Mouse (Mus musculus) intestine, embryonic 15.5 days (tissue): ENCODE results near the gene Sh3pxd2a. TPM values are rescaled to one million over a fixed set of nuclear protein-coding genes. Genes with fewer than 3 reads are reported as not detected.

Source experiments
- ATAC-seq: fragments of 200-750 bp; cut with Nextera tagmentation; 2 replicates; pipeline ENCODE4 v1.8.0; 2017; ENCODE audit warnings: moderate TSS enrichment, moderate library complexity
- H3K27ac ChIP-seq: fragments of 300-500 bp; sonication (generic); 2 replicates; pipeline ENCODE4 v1.5.1; 2015; ENCODE audit warnings: mild to moderate bottlenecking, inconsistent platforms
- H3K27me3 ChIP-seq: fragments of 300-500 bp; sonication (generic); replicated peaks from 2 replicates; pipeline ENCODE4 v1.6.1; 2015; ENCODE audit warnings: inconsistent platforms
- H3K36me3 ChIP-seq: fragments of 300-500 bp; sonication (generic); 2 replicates; pipeline ENCODE4 v1.6.1; 2015; ENCODE audit warnings: inconsistent platforms
- H3K4me1 ChIP-seq: fragments of 300-500 bp; sonication (generic); replicated peaks from 2 replicates; pipeline ENCODE4 v1.6.1; 2015; ENCODE audit warnings: inconsistent platforms
- H3K4me2 ChIP-seq: fragments of 300-500 bp; sonication (generic); replicated peaks from 2 replicates; pipeline ENCODE4 v1.6.1; 2015; ENCODE audit warnings: mild to moderate bottlenecking, inconsistent platforms
- H3K4me3 ChIP-seq: fragments of 300-500 bp; sonication (generic); replicated peaks from 2 replicates; pipeline ENCODE4 v1.5.1; 2015; ENCODE audit warnings: inconsistent platforms
- H3K9ac ChIP-seq: fragments of 300-500 bp; sonication (generic); 2 replicates; pipeline ENCODE4 v1.6.1; 2015; ENCODE audit warnings: inconsistent platforms
- H3K9me3 ChIP-seq: fragments of 300-500 bp; sonication (generic); 2 replicates; pipeline ENCODE4 v1.6.1; 2016; ENCODE audit warnings: inconsistent platforms
- WGBS: fragments of 180-500 bp; shearing (Covaris S2); methylation state at CpG from one replicate; pipeline ENCODE4 v1.1.7; 2015; 5-methylcytosine and 5-hydroxymethylcytosine counted together
- polyA plus RNA-seq: library from polyadenylated mRNA; unstranded; fragments of >200 nt; fragmentation: Nextera tagmentation; extraction: Ambion mirVana; gene quantifications from 2 replicates; pipeline ENCODE4 v1.2.1, GENCODE M21; 2015

Sh3pxd2a gene
- polyA plus RNA-seq, 1 experiment from 2014 or later = 5.0 TPM

DNA sequence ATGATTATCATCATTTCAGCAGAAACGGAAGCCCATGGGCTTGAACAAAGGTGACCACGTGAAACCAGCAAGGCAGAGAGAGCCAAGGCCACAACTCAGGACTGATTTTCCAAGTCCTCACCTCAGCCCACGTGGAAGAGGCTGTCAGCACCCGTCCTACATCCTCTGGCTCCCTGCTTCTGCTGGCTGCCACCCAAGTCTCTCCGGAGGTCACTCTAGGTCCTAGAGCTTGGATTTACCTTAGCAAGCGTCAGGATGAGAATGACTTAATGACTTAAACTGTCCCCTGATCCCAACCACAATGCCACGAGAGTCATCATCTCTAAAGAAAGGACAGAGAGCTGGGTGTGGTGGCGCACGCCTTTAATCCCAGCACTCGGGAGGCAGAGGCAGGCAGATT, 11.5 kb downstream of the Sh3pxd2a start:
- H3K27ac ChIP-seq = no peak overlapping the region
- no peaks in the 10 kb centered on the region for H3K9me3 ChIP-seq
- WGBS = 79% methylated on average over 10 of the region's 10 CpGs
- no peaks in the 10 kb centered on the region for H3K27me3 ChIP-seq
- peaks cover 62% of the 10 kb centered on the region for H3K4me1 ChIP-seq
- no peaks in the 10 kb centered on the region for H3K36me3 ChIP-seq
- H3K4me2 ChIP-seq = no peak overlapping the region
- no peak overlapping the region for H3K4me3 ChIP-seq
- H3K9ac ChIP-seq = no peak overlapping the region
- no peak for ATAC-seq

DNA sequence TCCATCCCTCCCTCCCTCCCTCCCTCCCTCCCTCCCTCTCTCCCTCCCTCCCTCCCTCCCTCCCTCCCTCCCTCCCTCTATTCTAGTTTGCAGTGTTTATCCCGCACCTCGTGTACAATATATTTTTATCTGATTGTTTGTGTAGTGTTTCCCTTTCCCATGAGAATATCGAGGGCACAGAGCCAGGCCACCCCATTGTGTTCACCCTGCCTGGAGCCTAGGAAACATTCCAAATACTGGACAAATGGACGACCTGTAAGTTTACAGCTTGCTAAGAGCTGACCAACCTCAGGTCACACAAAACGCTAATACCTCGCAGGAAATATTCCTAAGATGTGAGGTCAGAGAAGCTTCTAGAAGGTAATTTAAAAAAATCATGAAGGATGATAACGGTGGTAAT, 12.0 kb downstream of the Sh3pxd2a start:
- H3K4me1 ChIP-seq = peaks cover 61% of the 10 kb centered on the region
- 52% methylated on average over 7 of the region's 7 CpGs for WGBS
- H3K36me3 ChIP-seq = no peaks in the 10 kb centered on the region
- H3K9me3 ChIP-seq = no peaks in the 10 kb centered on the region
- no peak overlapping the region for H3K27ac ChIP-seq
- H3K4me2 ChIP-seq = no peak overlapping the region
- no peak for ATAC-seq
- H3K27me3 ChIP-seq = no peaks in the 10 kb centered on the region
- H3K9ac ChIP-seq = no peak overlapping the region
- H3K4me3 ChIP-seq = no peak overlapping the region

DNA sequence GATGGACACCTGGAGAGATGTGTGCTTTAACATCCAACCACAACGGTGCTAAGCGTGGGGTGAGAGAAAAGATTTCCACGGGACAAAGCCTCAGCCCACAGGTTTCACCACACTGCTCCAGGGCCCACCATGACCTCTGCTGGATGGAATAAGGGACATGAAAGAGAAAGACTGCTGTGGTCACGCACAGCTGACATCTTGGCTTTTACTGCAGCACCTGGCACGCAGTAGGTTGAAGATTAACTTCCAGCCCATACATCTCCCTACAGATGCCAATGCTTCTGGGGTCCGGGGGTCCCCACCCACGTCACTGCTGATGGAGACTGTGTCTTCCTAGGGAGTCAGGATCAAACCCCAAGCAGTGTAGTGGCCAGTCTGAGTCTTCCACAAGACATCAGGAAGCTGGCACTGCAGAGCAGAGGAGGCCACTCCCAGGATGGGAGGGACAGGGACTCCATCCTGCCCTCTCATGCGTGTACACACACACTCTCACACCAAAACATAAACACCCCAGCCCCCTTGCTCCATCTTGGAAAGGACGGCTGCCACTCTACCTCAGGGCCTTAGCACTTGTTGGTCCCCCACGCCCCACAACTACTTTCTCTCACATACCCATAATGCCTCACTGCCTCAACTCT, 12.6 kb downstream of the Sh3pxd2a start:
- Histone ChIP-seq H3K27me3 (no peaks in the 10 kb centered on the region), H3K9me3 (no peaks in the 10 kb centered on the region), H3K4me2 (no peak overlapping the region), H3K36me3 (no peaks in the 10 kb centered on the region), H3K4me1 (peaks cover 63% of the 10 kb centered on the region), H3K27ac (no peak overlapping the region), H3K9ac (no peak overlapping the region), H3K4me3 (no peak overlapping the region)
- ATAC-seq = no peak
- 68% methylated on average over 10 of the region's 10 CpGs for WGBS

DNA sequence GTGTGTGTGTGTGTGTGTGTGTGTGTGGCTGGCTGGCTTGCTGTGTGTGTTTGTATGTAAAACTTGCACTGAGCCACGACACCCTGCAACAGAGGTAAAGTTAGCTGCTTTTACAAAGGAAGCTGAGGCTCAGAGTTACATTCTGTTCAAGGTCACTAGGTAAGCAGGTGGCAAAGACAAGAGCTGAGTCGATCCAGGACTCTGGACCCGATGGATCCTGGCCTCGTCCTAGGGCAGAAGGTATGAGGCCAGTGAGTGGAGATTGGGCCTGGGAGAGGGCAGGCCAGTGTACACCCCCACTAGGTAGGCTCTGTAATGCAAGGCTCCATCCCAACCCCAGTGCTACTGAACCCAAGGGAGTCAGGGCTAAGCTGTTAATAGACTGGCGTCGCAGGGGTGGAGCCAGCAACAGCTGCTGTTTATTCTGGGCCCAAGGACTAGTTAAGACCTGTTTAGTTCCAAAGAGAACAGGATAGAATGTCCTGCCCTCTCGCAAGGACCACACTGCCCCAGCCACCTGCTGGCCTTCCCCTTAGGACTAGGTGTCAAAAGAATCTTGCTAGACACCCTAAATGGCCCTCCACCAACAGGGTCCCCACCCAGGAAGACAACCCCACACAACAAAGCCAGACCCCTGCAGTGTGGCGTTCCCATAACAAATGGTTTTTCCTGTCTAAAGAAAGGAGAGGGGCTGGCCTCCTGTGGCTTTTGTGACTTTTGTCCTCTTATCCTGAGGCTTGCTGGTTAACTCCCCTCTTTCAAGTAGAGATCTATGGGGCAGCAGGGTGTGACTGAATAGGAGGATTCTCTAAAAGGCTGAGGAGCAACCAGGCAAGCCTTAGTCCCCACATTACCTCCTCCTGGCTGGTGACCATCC, 13.7 kb downstream of the Sh3pxd2a start:
- Histone ChIP-seq H3K4me3 (no peak overlapping the region), H3K9ac (no peak overlapping the region), H3K36me3 (no peaks in the 10 kb centered on the region), H3K9me3 (no peaks in the 10 kb centered on the region), H3K4me2 (0 out of 2 replicates have a peak overlapping the region, but pooled peaks have one; percentile 12), H3K27me3 (no peaks in the 10 kb centered on the region), H3K4me1 (peaks cover 70% of the 10 kb centered on the region), H3K27ac (peak overlapping the region; percentile 55)
- ATAC-seq = peak; percentile 50
- WGBS = 31% methylated on average over 8 of the region's 8 CpGs

DNA sequence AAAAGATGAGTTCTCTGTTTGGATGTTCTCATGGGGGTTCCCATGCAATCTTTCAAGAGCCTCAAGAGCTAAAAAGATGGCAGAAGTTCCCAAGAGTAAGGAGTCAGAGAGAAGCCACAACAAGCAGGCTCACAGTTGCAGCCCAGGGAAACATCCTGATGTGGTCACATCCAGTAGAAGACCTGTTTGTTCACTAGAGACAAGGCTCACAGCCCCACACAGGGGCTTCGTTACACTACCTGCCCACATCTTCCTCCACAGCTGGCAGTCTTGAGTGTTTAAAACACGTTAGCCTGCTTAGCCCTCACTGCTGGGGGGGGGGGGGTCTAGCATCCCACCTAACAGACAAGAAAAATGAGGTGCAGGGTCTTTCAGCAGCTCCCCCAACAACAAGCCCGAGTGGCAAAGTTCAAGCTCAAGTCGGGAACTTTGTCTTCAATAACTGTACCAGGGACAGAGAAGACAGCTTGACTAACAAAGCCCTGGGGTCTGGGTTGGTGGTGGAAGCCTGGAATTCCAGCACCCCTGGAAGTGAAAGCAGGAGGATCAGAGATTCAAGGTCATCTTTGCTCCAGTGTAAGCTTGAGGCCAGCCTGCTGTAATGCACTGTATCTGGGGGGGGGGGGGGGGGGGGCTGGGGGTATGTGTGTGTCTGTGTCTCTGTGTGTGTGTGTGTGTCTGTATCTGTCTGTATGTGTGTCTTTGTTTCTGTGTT, 14.5 kb downstream of the Sh3pxd2a start:
- no peaks in the 10 kb centered on the region for H3K36me3 ChIP-seq
- H3K27me3 ChIP-seq = no peaks in the 10 kb centered on the region
- peaks cover 64% of the 10 kb centered on the region for H3K4me1 ChIP-seq
- H3K9ac ChIP-seq = no peak overlapping the region
- ATAC-seq = no peak
- H3K27ac ChIP-seq = no peak overlapping the region
- WGBS = 51% methylated on average over 4 of the region's 4 CpGs
- H3K4me3 ChIP-seq = no peak overlapping the region
- H3K4me2 ChIP-seq = no peak overlapping the region
- no peaks in the 10 kb centered on the region for H3K9me3 ChIP-seq

DNA sequence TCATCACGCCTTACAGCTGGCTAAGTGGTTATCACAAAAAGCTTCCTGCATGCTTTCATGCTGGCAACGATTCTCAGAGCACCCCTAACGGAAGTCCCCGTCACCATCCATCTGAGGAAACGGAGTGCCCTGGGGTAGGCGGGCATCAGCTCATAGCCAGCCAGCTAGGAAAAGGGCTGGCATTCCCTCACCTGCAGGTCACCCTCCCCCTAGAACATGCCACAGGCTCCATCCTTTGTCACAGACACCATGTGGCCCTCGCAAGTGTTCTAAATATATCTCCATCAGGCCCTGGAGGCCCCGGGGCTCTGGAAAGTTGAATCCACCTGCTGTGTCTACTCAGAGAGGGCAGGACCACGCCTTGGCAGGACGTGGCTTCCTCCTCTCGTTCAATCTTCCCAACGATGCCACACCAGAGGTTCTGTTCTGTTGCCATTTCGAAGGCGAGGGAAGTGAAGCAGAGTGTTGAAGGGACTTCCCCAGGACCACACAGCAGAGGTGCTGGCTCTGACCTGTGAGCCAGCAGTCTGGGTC, 15.5 kb downstream of the Sh3pxd2a start:
- H3K27me3 ChIP-seq = no peaks in the 10 kb centered on the region
- no peaks in the 10 kb centered on the region for H3K36me3 ChIP-seq
- H3K27ac ChIP-seq = no peak overlapping the region
- H3K9ac ChIP-seq = no peak overlapping the region
- no peak overlapping the region for H3K4me3 ChIP-seq
- 65% methylated on average over 14 of the region's 14 CpGs for WGBS
- no peak for ATAC-seq
- no peaks in the 10 kb centered on the region for H3K9me3 ChIP-seq
- H3K4me1 ChIP-seq = peaks cover 64% of the 10 kb centered on the region
- no peak overlapping the region for H3K4me2 ChIP-seq

DNA sequence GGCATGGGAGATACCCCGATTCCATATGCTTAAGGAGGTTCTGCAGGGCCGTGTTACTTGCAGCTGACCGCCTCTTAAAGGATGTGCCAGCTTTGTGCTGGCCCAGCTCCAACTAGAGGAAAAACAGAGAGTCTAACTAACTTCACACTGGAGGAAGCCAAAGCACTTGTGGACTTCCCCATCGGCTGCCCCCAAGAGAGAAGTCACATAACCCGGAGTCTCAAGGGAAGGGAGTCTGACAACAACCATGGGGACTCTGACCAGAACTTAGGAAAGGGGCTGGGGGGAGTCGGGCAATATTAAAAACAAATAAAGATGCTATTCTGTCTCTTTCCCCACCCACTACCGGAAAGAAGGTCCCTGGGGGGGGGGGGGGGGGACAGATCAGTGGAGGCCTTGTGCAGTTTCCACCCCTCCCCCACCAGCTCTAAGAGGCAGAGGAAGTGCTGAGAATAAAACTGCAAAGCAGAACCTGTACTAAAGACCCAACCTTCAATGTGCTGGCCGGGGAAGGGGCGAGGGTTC, 17.3 kb downstream of the Sh3pxd2a start:
- Histone ChIP-seq H3K9me3 (no peaks in the 10 kb centered on the region), H3K27ac (peak overlapping the region; percentile 52; the same call in 1 of the 2 replicates), H3K27me3 (no peaks in the 10 kb centered on the region), H3K4me1 (peaks cover 80% of the 10 kb centered on the region), H3K9ac (no peak overlapping the region), H3K36me3 (no peaks in the 10 kb centered on the region), H3K4me2 (peak overlapping the region; percentile 18; the same call in 1 of the 2 replicates), H3K4me3 (no peak overlapping the region)
- WGBS = 29% methylated on average over 9 of the region's 9 CpGs
- ATAC-seq = 0 out of 2 replicates have a peak, but pooled peaks have one; percentile 11

DNA sequence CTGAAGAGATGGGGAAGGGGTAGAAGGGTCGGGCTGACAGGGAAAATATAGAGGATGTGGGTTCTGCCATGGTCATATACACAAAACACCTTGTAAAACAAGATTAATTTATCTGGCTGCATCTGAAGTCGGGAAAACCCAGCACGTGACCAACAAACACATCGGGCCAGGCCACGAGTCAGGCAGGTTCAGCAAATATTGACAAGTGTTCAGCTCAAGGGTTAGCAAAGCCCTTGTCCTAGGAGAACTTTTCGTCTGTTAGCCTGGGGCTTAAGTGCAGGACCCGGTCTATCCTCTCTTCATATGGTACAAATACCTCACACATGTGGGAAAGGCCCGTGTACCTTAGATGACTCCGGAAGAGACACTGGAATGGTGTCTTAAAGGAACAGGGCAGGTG, 18.1 kb downstream of the Sh3pxd2a start:
- no peaks in the 10 kb centered on the region for H3K9me3 ChIP-seq
- no peaks in the 10 kb centered on the region for H3K36me3 ChIP-seq
- H3K4me1 ChIP-seq = peaks cover 82% of the 10 kb centered on the region
- H3K27me3 ChIP-seq = no peaks in the 10 kb centered on the region
- no peak overlapping the region for H3K4me3 ChIP-seq
- WGBS = 39% methylated on average over 9 of the region's 9 CpGs
- ATAC-seq = 0 out of 2 replicates have a peak, but pooled peaks have one; percentile 4
- H3K27ac ChIP-seq = peak overlapping the region; percentile 52
- H3K4me2 ChIP-seq = peak overlapping the region; percentile 18; the same call in 1 of the 2 replicates
- no peak overlapping the region for H3K9ac ChIP-seq

DNA sequence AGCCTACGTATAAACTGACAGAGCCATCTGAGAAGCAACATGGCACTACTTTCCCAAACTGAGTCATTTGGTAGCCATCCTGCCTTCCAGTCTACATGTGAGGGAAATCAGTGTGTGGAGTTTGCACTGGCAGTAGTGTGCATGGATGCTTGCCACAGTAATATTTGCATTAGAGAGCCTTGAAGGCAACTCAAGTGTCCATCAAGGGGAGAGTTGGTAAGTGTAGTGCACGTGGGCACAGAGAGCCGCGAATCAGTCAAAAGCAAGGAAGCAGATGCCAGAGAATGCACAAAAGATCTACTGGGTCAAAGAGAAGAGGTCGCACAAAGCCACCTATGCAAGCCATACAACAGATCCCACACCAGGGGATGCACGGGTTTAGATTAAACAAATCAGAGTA, 18.5 kb downstream of the Sh3pxd2a start:
- H3K9me3 ChIP-seq = no peaks in the 10 kb centered on the region
- H3K27me3 ChIP-seq = no peaks in the 10 kb centered on the region
- 0 out of 2 replicates have a peak overlapping the region, but pooled peaks have one; percentile 18 for H3K4me2 ChIP-seq
- WGBS = 65% methylated on average over 6 of the region's 6 CpGs
- H3K36me3 ChIP-seq = no peaks in the 10 kb centered on the region
- H3K9ac ChIP-seq = no peak overlapping the region
- no peak overlapping the region for H3K27ac ChIP-seq
- ATAC-seq = no peak
- peaks cover 78% of the 10 kb centered on the region for H3K4me1 ChIP-seq
- H3K4me3 ChIP-seq = no peak overlapping the region

DNA sequence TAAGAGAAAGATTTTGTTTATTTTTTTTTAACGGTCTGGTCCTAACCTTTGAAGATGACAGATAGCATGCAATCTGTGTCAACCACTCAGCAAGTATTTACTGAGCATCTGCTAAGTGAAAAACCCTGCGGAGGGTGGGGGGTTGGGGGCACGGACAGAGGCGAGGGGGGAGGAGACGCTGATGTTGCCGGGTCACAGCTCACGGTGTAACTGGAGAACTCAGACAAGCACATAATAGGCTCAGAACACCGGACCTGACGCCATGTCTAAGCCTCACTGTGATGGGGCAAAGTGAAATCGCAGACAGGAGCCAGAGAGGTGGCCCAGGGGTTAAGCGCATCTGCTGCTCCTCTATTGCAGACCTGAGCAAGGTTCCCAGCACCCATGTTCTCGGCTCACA, 19.7 kb downstream of the Sh3pxd2a start:
- WGBS = 32% methylated on average over 12 of the region's 12 CpGs
- no peak for ATAC-seq
- Histone ChIP-seq H3K27me3 (no peaks in the 10 kb centered on the region), H3K9ac (no peak overlapping the region), H3K4me1 (peaks cover 72% of the 10 kb centered on the region), H3K4me3 (no peak overlapping the region), H3K4me2 (no peak overlapping the region), H3K36me3 (no peaks in the 10 kb centered on the region), H3K9me3 (no peaks in the 10 kb centered on the region), H3K27ac (no peak overlapping the region)

DNA sequence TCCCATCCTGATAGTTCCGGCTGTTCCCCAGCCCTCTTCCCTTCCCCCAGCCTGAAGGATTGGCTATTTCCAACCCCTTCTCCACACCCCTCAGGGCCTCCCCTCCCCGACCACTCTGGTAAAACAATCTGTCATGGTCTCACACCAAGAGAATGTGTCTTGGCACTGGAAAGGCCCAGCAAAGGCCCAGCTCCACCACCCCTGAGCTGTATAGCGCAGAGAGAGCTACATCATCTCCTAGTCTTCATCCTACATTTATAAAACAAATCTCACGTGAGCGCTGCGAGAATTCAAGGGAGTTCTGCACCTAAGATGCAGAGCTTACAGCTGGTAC, 21.9 kb downstream of the Sh3pxd2a start:
- H3K9ac ChIP-seq = no peak overlapping the region
- H3K4me3 ChIP-seq = no peak overlapping the region
- H3K9me3 ChIP-seq = no peaks in the 10 kb centered on the region
- ATAC-seq = no peak
- no peaks in the 10 kb centered on the region for H3K27me3 ChIP-seq
- 70% methylated on average over 6 of the region's 6 CpGs for WGBS
- no peak overlapping the region for H3K27ac ChIP-seq
- H3K36me3 ChIP-seq = no peaks in the 10 kb centered on the region
- H3K4me2 ChIP-seq = no peak overlapping the region
- H3K4me1 ChIP-seq = peaks cover 68% of the 10 kb centered on the region
